Mouse (Mus musculus): ENCODE data around the gene Gm4302.
"Not testable (repeated sequence)": the region's sequence is repeated elsewhere in the genome, so short reads cannot be mapped to it uniquely, and the experiment has no call there.

Gm4302 gene

GRCm38 (mm10) chr10:100340536-100340935, at the start of gene Gm4302:
Gene Gm4302 (plus strand): TSS chr10:100340836.
- not testable (repeated sequence) for DNase-seq (ENCODE audit: low read depth, low spot score)

- peak; percentile 31 for DNase-seq (ENCODE audit: low read depth, low spot score)
Measured at GRCm38 (mm10) chr10:100296105-100296504, 44.5 kb upstream of the Gm4302 start.

GRCm38 (mm10) chr10:100300106-100300505, 40.5 kb upstream of the Gm4302 start:
- DNase-seq (ENCODE audit: low read depth, low spot score), result not testable (repeated sequence)

- DNase-seq (ENCODE audit: low read depth, low spot score), result not testable (repeated sequence)
Measured at GRCm38 (mm10) chr10:100335376-100335775, 5.3 kb upstream of the Gm4302 start, which contains the start of gene Gm4301. Gene Gm4301 (plus strand): TSS chr10:100335676.

GRCm38 (mm10) chr10:100345672-100346071, 5.0 kb downstream of the Gm4302 start, which contains the start of gene Gm4303:
Gene Gm4303 (plus strand): TSS chr10:100345972.
- DNase-seq (ENCODE audit: low read depth, low spot score), result not testable (repeated sequence)

- not testable (repeated sequence) for DNase-seq (ENCODE audit: low read depth, low spot score)
Measured at GRCm38 (mm10) chr10:100350793-100351192, 10.2 kb downstream of the Gm4302 start, which contains the start of gene Gm4305. Gene Gm4305 (plus strand): TSS chr10:100351093.

GRCm38 (mm10) chr10:100356841-100357240, 16.2 kb downstream of the Gm4302 start:
- DNase-seq (ENCODE audit: low read depth, low spot score), result not testable (repeated sequence)

- DNase-seq (ENCODE audit: low read depth, low spot score), result not testable (repeated sequence)
Measured at GRCm38 (mm10) chr10:100361038-100361437, 20.4 kb downstream of the Gm4302 start, which contains the start of gene Gm4307. Gene Gm4307 (plus strand): TSS chr10:100361338.

GRCm38 (mm10) chr10:100382460-100382859, 41.8 kb downstream of the Gm4302 start, which contains the start of gene Gm4312:
Gene Gm4312 (minus strand): TSS chr10:100382560.
- not testable (repeated sequence) for DNase-seq (ENCODE audit: low read depth, low spot score)

Data from telencephalon, adult 2 months (tissue).